Mouse (Mus musculus) lung, postnatal 36 days (tissue): Measurements from ENCODE around the gene Mfap1a.
"Not testable (repeated sequence)": the region's sequence is repeated elsewhere in the genome, so short reads cannot be mapped to it uniquely, and the experiment has no call there.

ENCODE experiments used
- DNase-seq: peaks from one replicate; pipeline ENCODE4 v3.0.0; 2022; ENCODE audit warnings: mixed read lengths

The Mfap1a gene

DNA sequence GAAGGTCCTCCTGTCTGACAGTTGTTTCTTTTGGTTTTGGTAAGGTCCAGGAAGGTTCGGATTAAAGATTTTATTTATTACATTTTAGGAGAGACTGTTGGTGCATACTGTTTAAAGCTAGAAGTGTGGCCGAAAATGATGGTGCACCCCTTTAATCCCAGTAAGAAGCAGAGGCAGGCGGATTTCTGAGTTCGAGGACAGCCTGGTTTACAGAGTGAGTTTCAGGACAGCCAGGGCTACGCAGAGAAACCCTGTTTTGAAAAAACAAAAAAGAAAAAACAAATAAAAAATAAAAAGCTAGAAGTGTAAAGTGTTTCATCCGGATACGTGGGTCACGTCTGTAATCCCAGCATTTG, 32.3 kb downstream of the Mfap1a start:
- DNase-seq = no peak

DNA sequence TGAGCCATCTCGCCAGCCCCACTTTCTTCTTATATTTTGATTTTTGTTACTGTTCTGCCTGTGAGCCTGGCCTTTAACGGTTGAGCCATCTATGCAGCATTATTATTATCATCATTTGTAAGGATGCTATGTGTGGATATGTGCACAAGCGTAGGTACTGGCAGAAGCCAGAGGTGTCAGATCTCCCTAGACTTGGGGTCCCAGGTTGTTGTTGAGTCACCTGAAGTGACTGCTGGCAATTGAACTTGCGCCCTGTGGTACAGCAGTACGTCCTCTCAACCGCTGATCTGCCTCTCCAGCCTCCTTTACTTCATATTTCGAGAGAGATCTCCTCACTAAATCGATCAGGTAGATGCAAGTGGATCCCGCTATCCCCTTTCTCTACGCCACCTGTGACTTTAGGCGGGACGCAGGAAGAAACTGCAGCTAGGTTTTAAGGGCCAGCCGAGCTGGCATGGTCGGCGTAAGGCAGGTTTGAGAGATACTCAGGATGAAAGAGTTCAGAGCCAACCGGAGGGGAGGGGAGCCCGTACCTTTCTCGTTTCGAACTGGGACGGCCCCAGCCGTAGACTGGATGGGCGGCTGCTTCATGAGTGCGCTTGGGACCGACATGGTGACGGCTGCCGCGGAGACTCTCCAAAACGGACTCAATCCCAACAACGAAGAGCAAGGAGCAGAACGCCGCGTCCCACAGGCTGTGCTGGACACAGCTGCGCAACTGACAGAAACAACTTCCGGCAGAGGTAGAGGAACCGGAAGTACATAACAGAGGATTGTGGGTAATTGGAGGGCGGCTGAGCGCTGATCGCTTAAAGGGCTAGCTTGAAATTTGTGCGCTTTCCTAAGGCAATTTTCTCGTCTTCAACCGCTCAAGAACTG, 32.9 kb downstream of the Mfap1a start, which contains the start of gene Mfap1b:
Mfap1b (minus strand) TSS at position 767 of the 879 bp plus-strand sequence.
- peak; percentile 93 for DNase-seq

DNA sequence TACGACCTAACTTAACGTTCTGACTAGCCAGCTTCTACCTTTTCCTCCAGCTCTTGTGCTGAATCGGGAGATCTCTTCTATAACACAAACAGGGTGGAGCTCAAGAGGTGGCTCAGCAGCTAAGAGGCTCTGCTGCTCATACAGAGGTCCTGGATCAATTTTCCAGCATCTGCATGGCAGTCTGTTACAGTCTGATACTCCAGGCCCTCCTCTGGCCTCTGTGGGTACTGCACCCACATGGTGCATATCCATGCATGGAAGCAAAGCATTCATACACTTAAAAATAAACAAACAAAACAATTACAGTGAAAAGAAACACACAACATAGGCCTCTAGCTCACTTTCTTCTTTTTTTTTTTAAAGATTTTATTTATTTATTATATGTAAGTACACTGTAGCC, 33.7 kb downstream of the Mfap1a start:
- DNase-seq = not testable (repeated sequence)

- not testable (repeated sequence) for DNase-seq
Observed at GRCm38 (mm10) chr2:121468982-121469381, 37.5 kb downstream of the Mfap1a start.

DNA sequence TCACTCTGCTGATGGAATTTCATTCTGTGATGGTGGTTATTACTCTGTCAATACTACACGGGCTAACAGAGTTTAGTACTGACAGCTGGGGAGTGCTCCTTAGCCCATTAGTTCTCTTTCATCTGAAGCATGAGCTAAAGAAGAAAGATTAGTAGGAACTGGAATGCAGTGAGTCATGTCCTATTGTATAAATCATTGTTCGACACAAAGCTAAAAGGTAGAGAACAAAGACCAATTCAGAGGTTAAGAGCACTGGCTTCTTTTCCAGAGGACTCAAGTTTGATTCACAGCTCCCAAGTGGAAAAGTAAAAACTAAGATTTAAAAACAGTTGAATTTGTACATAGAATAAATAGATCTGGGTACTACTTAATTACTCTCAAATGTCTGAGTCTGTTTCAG, 46.4 kb downstream of the Mfap1a start:
- DNase-seq = no peak

DNA sequence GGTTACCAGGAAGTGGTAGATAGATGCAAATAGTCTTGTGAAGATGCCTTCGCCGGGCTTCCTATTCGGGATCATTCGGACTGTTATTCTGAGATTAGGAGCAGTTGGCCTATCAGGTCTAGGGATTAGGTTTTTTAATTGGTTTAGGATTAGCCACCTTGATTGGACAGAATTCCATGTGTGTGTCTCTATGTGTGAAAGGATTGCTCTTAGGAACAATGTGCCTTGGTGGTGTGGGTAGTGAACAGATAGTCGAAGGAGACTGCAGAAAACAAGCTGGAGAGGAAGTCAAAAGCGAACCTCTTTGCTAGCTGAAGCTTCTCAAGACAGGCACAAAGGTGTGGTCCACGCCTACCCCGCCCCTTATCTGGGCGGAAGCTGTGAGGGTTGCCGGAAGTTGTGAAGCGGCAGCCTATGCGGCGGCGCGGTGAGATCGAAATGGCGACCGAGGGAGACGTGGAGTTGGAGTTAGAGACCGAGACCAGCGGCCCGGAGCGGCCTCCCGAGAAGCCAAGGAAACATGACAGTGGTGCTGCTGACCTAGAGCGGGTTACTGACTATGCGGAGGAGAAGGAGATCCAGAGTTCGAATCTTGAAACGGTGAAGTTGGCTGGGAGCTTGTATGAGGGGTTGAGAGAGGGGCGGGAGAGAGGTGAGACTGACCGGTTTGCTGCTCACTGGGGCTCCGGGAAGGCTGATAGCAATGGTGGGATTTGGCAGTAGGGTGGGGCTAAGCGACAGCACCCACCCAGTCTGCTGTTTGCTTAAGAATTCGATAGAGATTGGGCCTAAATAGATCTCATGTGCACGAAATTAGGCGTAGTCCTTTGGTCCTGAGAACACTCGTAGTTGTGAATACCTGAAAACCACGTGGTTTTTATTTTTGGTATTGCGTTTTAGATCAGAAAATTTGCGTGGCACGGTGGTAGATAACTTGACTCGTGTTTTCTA, 49.5 kb downstream of the Mfap1a start, which contains the start of gene Serinc4:
Serinc4 (minus strand) TSS at position 90 of the 951 bp plus-strand sequence.
- DNase-seq = peak; percentile 93

GRCm38 (mm10) chr2:121455534-121455933, 50.9 kb downstream of the Mfap1a start:
- DNase-seq = no peak

- DNase-seq = no peak
Observed at GRCm38 (mm10) chr2:121453917-121454316, 52.5 kb downstream of the Mfap1a start.

- DNase-seq = no peak
Observed at GRCm38 (mm10) chr2:121452990-121453389, 53.5 kb downstream of the Mfap1a start, which contains the start of gene Hypk. Gene Hypk (plus strand): TSS chr2:121453290.

GRCm38 (mm10) chr2:121452361-121452760, 54.1 kb downstream of the Mfap1a start:
- no peak for DNase-seq

GRCm38 (mm10) chr2:121450093-121450492, 56.4 kb downstream of the Mfap1a start:
- peak; percentile 45 for DNase-seq

GRCm38 (mm10) chr2:121449545-121450011, 56.9 kb downstream of the Mfap1a start:
- DNase-seq = peak; percentile 16

DNA sequence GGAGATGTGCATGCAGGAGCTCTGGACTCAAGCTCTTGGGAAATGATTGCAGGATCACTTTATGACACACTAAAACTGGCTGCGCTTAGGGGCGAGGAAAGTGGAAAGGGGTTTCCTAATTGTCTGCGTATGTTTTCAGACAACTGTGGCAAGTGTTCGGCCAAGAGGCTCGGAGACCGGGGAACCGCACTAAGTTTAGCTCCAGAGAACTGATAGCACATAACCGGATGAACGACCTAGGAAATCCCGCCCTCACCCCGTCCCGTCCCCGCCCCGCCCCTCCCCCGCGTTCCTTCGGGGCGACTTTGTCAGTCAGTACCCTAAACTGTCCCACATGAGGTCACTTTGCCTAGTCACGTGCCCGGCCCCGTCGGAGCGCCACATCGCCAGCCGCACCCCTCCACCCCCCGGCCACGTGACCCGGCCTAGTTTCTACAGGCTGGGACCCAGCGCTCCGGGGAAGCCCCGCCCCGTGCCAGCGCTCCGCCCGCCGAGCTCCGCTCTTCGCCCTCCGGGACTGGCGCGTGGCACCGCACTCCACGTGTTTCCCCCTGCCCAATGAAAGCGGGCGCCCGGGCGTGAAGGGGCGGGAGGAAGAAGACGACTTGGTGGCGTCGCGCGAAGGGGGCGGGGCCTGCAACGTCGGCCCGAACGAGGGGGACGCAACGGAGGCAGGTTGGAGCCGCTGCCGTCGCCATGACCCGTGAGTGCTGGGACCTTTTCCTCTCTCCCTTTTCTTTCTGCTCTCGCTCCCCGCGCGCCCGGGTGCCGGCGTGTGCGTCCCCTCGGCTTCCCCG, 57.5 kb downstream of the Mfap1a start, which contains the start of gene Serf2:
Serf2 (plus strand) TSS at position 457 of the 797 bp plus-strand sequence.
- DNase-seq = peak; percentile 100

- DNase-seq = peak; percentile 81
Observed at GRCm38 (mm10) chr2:121448136-121448535, 58.3 kb downstream of the Mfap1a start.

- no peak for DNase-seq
Observed at GRCm38 (mm10) chr2:121447006-121447405, 59.5 kb downstream of the Mfap1a start.

DNA sequence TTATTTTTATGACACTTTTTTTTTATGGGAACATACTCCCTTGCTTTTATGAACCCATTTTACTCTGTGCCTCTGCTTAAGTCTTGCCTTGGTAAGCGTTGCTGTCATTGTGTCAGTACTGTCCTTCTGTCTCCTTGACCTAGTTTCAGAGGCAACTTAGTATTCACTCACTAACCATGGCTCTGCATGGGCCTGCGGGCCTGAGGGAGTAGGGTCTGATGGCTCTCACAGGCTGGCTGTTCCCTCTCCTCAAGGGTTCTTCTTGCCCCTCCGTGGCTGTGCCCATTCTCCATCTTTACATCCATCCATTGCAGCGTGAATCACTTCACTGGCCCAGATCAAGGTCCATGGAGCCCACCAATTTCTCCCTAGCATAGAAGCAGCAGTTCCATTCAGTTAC, 60.0 kb downstream of the Mfap1a start:
- DNase-seq = no peak

DNA sequence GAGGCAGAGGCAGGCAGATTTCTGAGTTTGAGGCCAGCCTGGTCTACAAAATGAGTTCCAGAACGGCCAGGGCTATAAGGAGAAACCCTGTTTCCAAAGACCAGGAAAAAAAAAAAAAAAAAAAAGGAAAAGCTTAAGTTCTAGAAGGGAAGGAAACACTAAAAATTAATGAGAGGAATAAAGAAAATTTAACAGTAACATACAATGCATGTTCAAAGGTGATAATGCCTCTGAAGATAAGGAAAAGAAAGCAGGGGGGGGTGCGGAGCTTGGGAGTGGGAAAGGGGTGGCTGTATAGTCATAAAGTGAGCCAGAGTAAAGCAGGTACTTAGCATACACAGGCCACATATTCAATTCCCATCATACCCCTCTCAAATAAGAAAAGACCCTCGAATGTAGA, 61.3 kb downstream of the Mfap1a start:
- DNase-seq = no peak

DNA sequence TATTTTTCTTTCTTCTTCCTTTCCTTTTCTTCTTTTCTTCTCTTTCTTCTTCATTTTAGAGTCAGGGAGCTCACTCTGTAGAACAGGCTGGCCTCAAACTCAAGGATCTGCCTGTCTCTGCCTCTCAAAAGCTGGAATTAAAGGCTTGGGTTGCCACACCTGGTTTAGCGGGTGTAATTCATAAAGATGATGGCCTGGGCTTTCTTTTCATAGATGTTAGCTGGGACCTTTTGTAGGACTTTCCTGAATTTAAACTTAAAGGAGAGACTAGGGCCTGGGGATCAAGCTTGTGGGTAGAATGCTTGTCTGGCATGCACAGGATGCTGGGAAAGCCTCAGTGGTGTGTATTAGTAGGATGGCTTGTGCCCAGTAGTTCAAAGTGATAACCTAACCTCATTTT, 62.3 kb downstream of the Mfap1a start, which contains the start of gene Ell3:
Ell3 (minus strand) TSS at position 101 of the 400 bp plus-strand sequence.
- DNase-seq = no peak

GRCm38 (mm10) chr2:121443068-121443349, 63.5 kb downstream of the Mfap1a start:
- DNase-seq = peak; percentile 9

- peak; percentile 90 for DNase-seq
Observed at GRCm38 (mm10) chr2:121442259-121443067, 64.0 kb downstream of the Mfap1a start.
